Mouse (Mus musculus) heart, postnatal 10 days (tissue): Measurements from ENCODE around the gene Ebna1bp2. TPM values are rescaled to one million over a fixed set of nuclear protein-coding genes. Genes with fewer than 3 reads are reported as not detected.

Experiments
- DNase-seq, 2 experiments: peaks; one replicate each; pipeline ENCODE4 v3.0.0; 2021
- intact Hi-C: fragments of 180-260 bp; cut with DNase I; formaldehyde crosslinking; loops from one replicate; pipeline ENCODE4 v1.15.1; 2025
- total RNA-seq, 2 experiments: library from RNA; stranded (reverse); gene quantifications; 2 replicates each; pipeline ENCODE4 v1.2.3; 2021

The Ebna1bp2 gene
- 10 to 100 TPM; 39.8 to 49.6 TPM for total RNA-seq

DNA sequence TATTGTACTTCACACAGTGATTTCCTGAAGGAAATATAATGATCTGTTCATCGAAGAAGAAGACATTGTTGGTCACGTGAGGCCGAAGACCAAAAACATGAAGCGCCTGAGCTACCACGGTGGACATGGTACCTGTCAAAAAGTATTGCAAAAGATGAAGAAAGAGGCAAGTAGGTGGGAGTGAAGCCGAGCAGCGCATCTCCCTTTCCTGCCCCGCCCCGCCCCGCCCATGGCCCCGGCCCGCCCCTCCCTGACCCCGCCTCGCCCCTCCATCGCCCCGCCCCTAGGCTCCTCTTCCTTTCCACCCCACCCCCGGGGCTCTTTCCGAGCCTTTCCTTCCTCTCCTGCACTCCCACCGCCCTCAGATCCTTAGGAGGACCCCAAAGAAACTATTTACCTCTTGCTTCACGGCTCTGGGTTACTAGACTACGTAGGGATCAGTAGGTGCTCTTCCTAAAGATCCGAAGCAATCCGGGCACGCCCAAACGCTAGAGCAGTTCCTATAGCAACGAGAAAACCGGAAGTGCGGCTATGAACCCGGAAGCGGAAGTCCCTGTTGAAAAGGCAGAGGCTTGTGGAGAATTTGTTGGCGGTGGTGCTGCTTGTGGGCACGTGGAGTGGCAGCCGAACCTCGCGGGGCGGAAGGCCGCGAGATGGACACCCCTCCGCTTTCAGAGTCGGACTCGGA, at the start of gene Ebna1bp2, which contains the start of gene Cfap57:
Ebna1bp2 (plus strand) TSS at position 521 of the 688 bp plus-strand sequence.
Cfap57 (minus strand) TSS at position 499 of the 688 bp plus-strand sequence.
- intact Hi-C loops, result no loop called here
- DNase-seq, result peak; percentile 94 to 97

GRCm38 (mm10) chr4:118571441-118571840, 49.2 kb upstream of the Ebna1bp2 start:
- intact Hi-C loops, result loop anchor here (10.0 kb wide), 1 partner anchor 477 kb away; no protein-coding TSS in a partner anchor
- DNase-seq, result no peak

DNA sequence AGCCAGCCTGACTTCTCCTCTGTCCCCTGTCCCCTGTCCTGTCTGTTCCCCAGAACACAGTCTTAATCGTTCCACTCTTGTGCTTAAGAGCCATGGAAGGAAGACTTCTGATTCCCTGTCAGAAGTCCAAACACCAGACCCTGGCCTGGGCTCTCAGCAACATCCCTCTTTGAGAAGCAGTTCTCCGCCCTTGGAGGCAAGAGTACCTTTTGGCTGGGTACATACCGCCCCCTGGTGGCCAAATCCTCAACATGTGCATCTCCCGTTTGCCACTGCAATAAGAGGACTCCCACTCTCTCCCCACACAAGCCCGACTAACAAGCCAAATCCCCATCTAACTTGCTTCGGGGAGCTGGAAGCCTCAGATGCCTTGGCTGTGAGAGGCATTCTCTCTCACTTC, 44.5 kb upstream of the Ebna1bp2 start:
- intact Hi-C loops, result loop anchor here (5.0 to 10.0 kb wide), 2 partner anchors 359 to 481 kb away; no protein-coding TSS in a partner anchor
- peak; percentile 82 to 91 for DNase-seq

DNA sequence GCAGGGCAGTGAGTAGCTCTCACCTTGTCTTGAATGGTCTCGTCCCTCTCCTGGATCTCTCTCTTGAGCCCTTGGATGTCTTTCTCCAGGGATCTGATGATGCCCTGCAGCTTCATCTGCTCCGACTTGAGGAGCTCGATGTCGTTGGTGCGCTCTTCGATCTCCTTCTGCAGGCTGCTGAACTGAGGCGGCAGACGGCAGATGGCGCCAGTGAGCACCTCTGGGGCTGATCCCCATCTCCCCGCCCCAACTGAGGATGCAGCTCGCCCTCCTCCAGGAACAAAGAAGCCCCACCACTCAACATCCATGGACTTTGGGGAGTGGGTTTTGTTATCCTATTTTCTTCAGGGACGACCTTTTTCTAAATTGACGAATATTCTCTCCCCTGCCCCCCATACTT, 41.3 kb upstream of the Ebna1bp2 start:
- DNase-seq, result peak in 1 of 2 experiments; percentile 54
- intact Hi-C loops, result loop anchor here (5.0 to 10.0 kb wide), 2 partner anchors 362 to 485 kb away; no protein-coding TSS in a partner anchor

DNA sequence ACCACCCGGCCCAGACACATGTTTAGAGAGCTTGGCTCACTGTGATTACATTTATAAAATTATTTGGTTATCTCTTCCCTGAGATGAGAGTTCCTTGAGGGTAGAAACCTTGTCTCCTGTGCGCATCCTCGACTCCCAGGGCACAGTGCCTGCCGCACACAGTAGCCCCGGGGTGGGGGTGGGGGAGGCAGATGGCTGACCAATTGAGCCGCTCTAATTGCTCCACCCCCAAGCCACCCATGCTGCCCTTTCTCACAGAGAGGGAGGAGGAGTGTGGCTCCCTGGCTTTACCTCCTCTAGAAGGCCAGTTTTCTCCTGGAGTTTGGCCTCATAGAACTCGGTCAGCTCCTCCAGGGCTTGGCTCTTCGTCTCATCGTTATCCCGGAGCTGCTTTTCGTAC, 39.1 kb upstream of the Ebna1bp2 start:
- DNase-seq, result no peak
- intact Hi-C loops, result no loop called here

DNA sequence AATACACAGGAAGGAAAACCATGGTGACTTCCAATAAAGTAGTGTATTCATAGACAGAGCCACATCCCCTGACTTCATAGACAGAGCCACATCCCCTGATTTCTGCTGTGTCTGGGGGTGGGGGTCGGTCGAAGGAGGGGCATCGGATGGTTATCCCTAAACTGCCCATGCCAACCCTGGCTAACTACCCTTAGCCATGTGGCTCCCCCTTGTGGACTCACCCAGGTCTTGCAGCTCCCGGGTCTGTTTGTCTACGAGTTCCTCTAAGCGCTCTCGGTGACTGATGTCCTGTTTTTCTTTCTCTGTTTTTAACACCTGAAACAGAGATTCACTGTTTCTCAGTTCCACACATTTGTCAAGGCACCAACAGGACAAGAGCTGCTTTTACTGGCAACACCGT, 38.0 kb upstream of the Ebna1bp2 start:
- intact Hi-C loops, result no loop called here

DNA sequence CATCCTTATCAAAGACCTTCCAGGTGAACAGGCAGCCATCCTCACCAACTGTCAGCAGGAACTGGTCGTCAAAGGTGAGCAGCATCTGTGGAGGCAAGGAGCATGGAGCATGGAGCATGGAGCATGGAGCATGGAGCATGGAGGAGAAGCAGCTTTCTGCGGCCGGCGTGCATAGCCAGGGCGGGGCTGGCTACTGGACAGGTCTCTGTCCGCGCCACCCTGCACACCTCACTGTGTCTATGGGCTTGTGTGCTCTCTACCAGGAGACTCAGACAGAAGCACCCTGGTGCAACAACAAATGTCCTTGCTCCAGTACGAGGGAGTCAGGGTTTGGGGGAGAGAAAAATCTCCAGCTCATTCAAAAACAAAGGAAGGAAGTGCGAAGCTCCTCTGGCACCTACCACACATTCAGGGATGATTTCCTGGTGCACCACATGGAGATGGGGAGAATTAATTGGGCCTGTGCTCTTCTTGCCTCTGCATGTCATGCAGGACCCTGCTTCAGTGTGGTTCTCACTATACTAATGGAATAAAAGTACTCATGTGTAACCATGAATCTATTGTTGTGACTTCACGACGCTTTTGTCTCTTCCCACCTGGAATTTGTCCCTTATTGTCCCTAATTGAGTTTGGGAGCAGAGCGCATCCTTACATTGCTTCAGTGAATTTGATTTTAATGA, 31.4 kb upstream of the Ebna1bp2 start:
- no peak for DNase-seq
- intact Hi-C loops, result no loop called here

More for the DNA sequence above, 38.0 kb upstream of the Ebna1bp2 start:
- DNase-seq, result no peak

DNA sequence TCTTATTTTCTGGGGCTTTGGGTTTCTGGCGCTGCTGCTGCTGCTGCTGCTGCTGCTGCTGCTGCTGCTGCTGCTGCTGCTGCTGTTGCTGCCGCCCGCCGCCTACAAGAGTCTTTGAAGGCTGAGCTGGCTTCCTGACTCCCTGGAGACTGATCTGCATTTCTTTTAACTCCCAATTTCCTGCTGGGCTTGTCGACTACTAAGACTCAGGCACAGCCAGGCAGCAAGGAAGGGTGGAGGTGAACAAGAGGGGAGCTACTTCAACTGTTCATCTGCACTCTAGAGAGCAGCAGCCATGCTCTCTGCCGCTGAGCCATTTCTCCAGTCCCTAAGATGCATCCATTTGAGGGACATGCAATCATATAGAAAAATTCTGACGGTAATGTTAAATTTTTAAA, 30.9 kb upstream of the Ebna1bp2 start:
- no peak for DNase-seq
- intact Hi-C loops, result no loop called here

- no peak for DNase-seq
- intact Hi-C loops, result no loop called here
Measured at GRCm38 (mm10) chr4:118604065-118604464, 16.5 kb upstream of the Ebna1bp2 start.

DNA sequence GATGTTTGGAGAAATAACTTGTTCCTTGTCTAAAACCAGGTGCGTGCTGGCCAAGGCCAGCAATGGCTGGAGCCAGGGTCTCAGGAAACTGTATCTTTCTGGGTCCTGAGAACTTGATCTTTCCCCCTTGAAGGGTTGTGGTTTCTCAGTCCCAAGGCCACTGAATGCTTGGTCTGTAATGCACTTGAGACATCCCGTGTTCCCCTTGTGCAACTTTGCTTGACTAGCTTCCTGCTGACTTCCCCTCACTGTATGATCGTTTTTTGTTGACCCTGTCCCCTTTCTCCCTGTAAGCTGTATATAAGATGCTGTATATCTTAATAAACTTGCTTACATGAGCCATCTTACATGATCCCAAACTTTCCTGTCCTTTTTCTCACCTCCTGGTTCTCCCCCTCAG, 10.8 kb upstream of the Ebna1bp2 start:
- no peak for DNase-seq
- intact Hi-C loops, result no loop called here

GRCm38 (mm10) chr4:118612619-118613018, 8.0 kb upstream of the Ebna1bp2 start:
- DNase-seq, result peak; percentile 30 to 51
- intact Hi-C loops, result no loop called here

DNA sequence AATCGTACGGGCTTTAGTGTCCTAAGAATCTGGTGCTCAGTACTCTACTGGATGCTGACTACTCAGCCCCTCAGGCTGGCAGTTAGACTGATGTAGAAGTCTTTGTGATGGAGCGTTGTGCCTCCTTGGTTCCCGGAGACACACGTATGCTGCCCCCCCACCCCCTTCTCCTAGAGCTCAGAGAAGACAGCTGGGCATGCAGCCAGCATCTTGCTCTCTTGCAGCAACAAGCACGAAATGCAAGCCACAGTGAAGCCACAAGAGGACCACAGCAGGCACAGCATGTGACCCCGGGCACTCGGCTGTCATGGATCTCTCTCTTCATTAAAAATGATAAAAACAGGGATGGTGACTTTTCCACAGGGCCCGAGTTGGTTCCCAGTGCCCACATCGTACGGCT, 5.2 kb upstream of the Ebna1bp2 start:
- intact Hi-C loops, result no loop called here
- no peak for DNase-seq

GRCm38 (mm10) chr4:118620967-118621320, 345 bp downstream of the Ebna1bp2 start:
- intact Hi-C loops, result no loop called here
- DNase-seq, result no peak

GRCm38 (mm10) chr4:118621781-118622180, 1.2 kb downstream of the Ebna1bp2 start:
- no peak for DNase-seq
- intact Hi-C loops, result no loop called here

GRCm38 (mm10) chr4:118630261-118630660, 9.7 kb downstream of the Ebna1bp2 start:
- intact Hi-C loops, result no loop called here
- no peak for DNase-seq

DNA sequence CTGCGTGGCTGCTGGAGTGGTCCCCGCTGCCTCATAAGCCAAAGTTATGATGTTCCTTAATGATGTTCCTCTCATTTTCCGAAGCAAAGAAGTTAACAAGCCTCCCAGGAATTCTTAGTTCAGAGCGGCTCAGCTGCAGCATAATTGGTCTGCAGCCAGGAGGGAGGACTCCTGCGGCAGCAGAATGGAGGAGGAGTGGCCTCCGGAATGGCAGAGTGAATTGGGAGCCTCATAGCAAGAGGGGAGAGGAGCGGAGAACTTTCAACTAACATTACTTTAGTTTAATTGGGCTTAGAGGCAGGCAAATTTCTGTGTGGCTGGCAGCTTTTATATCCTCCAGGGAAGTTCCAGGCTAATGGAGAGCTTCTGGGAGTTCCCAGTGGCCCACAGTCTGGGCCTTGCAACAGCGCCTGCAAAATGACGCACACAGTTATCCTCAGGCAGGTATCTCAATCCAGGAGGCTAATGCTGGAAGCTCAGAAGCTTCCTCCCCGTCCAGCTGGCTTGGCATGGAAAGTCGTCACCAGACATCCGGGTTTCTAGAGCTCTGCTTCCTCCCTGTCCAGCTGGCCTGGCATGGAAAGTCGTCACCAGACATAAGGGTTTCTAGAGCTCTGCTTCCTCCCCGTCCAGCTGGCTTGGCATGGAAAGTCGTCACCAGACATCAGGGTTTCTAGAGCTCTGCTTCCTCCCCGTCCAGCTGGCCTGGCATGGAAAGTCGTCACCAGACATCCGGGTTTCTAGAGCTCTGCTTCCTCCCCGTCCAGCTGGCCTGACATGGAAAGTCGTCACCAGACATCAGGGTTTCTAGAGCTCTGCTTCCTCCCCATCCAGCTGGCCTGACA, 22.0 kb downstream of the Ebna1bp2 start:
- DNase-seq, result peak; percentile 31 to 52
- intact Hi-C loops, result no loop called here

DNA sequence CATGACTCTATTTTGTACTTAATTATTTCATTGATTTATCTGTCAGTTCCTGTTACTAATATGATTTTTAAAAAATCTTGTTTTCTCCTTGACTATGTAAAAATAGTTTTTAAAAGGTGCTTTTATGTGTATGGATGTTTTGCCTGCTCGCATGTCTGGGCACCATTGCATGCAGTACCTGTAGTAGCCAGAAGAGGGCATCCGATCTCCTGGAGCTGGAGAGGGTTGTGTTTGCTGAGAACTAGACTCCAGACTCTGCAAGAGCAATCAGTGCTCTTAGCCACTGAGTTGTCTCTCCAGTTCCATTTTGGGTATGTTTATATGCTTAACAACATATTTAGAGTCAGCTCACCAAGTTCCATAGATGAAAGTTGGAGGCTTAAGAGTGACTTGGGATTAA, 24.6 kb downstream of the Ebna1bp2 start:
- DNase-seq, result peak; percentile 35 to 67
- intact Hi-C loops, result loop anchor here (1.0 kb wide), 1 partner anchor 343 kb away; no protein-coding TSS in a partner anchor

DNA sequence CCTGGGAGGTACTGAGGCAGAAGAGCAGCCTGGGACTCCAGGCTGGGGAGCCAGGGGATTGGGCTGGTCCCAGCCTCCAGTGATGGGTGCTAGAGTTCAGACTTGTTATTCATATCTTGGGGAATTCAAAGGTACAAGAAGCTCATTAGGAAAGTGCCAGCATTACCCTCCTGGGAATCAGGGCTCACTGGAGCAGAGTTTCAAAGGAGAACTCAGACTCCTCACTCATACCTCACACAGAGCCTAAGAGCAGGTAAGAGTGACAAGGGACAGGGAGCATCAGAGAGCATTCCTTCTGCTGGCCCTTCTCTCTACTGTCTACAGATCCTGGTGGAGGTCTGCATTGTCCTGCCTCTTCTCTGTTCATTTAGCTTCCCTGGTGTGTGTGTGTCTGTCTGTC, 38.1 kb downstream of the Ebna1bp2 start, which contains the start of gene Olfr62:
Olfr62 (plus strand) TSS at position 301 of the 400 bp plus-strand sequence.
- DNase-seq, result no peak
- intact Hi-C loops, result no loop called here
